Mouse (Mus musculus) MEL (cell line): ENCODE data around the gene Atp5b. TPM values are rescaled to one million over a fixed set of nuclear protein-coding genes. Genes with fewer than 3 reads are reported as not detected.
A peak's percentile ranks its signal among the peaks of the same experiment; 100 is the strongest.

Experiments
- DNase-seq: peaks from one replicate; pipeline ENCODE4 v3.0.0; 2011; ENCODE audit warnings: low read depth, low spot score
- H3K27ac ChIP-seq: 2 replicates; pipeline ENCODE4 v1.5.1; 2012; ENCODE audit warnings: low read depth, mild to moderate bottlenecking, control low read depth, low read length, moderate library complexity; ENCODE audit not compliant: control insufficient read depth
- H3K27me3 ChIP-seq, 2 experiments: fragments of 150-350 bp in 1 of 2; sonication (generic) in 1 of 2; 2 replicates each; pipeline ENCODE4 v1.6.1; 2012; ENCODE audit warnings: low read length in 2 of 2, mild to moderate bottlenecking in 2 of 2, improper control_type of control experiment in 1 of 2, moderate library complexity in 1 of 2; ENCODE audit not compliant: insufficient read depth in 2 of 2, control insufficient read depth in 1 of 2
- H3K36me3 ChIP-seq, 2 experiments: 2 replicates each; pipeline ENCODE4 v1.6.1; 2012 to 2014; ENCODE audit warnings: low read length in 2 of 2, improper control_type of control experiment in 1 of 2, inconsistent platforms in 1 of 2, mild to moderate bottlenecking in 1 of 2; ENCODE audit not compliant: insufficient read depth in 2 of 2, control insufficient read depth in 1 of 2
- H3K4me1 ChIP-seq, 2 experiments: fragments of 150-350 bp in 1 of 2; sonication (generic) in 1 of 2; 2 replicates each; pipeline ENCODE4 v1.6.1; 2012; ENCODE audit warnings: low read length in 2 of 2, improper control_type of control experiment in 1 of 2, mild to moderate bottlenecking in 1 of 2; ENCODE audit not compliant: insufficient read depth in 2 of 2, control insufficient read depth in 1 of 2
- H3K4me3 ChIP-seq, 2 experiments: fragments of 150-350 bp in 1 of 2; sonication (generic) in 1 of 2; 2 replicates each; pipeline ENCODE4 v1.5.1; 2012; ENCODE audit warnings: low read depth in 2 of 2, low read length in 2 of 2, mild to moderate bottlenecking in 2 of 2, moderate library complexity in 2 of 2, control low read depth in 1 of 2, improper control_type of control experiment in 1 of 2; ENCODE audit not compliant: control insufficient read depth in 1 of 2, insufficient read depth in 1 of 2
- H3K79me2 ChIP-seq: 2 replicates; pipeline ENCODE4 v1.6.1; 2012; ENCODE audit warnings: mild to moderate bottlenecking, low read length, moderate library complexity; ENCODE audit not compliant: control insufficient read depth, poor library complexity, insufficient read depth
- H3K9ac ChIP-seq: 2 replicates; pipeline ENCODE4 v1.6.1; 2012; ENCODE audit warnings: low read depth, mild to moderate bottlenecking, control low read depth, low read length, moderate library complexity; ENCODE audit not compliant: control insufficient read depth, poor library complexity, severe bottlenecking
- H3K9me3 ChIP-seq: fragments of 150-350 bp; sonication (generic); replicated peaks from 2 replicates; pipeline ENCODE4 v1.6.1; 2012; ENCODE audit warnings: mild to moderate bottlenecking, low read length, improper control_type of control experiment, moderate library complexity; ENCODE audit not compliant: insufficient read depth
- CHD1 ChIP-seq: IDR thresholded peaks from 2 replicates; pipeline ENCODE4 v1.6.1; 2012; ENCODE audit warnings: low read depth, mild to moderate bottlenecking, inconsistent platforms, low read length, improper control_type of control experiment
- CHD2 ChIP-seq: IDR thresholded peaks from 2 replicates; pipeline ENCODE4 v1.6.1; 2011; ENCODE audit warnings: low read length, improper control_type of control experiment
- CTCF ChIP-seq, 3 experiments: IDR thresholded peaks in 2 of 3; conservative IDR thresholded peaks in 1 of 3; 2 replicates each; pipeline ENCODE4 v1.5.1; 2011 to 2012; ENCODE audit warnings: low read length in 3 of 3, low read depth in 2 of 3, mild to moderate bottlenecking in 2 of 3, improper control_type of control experiment in 1 of 3, inconsistent platforms in 1 of 3, mixed read lengths in 1 of 3, moderate library complexity in 1 of 3; ENCODE audit not compliant: control insufficient read depth in 1 of 3, insufficient read depth in 1 of 3, poor library complexity in 1 of 3, severe bottlenecking in 1 of 3
- ELF1 ChIP-seq: IDR thresholded peaks from 2 replicates; pipeline ENCODE4 v1.6.1; 2014; ENCODE audit warnings: low read depth, mild to moderate bottlenecking, inconsistent platforms, low read length, improper control_type of control experiment, moderate library complexity
- ETS1 ChIP-seq: IDR thresholded peaks from 2 replicates; pipeline ENCODE4 v1.6.1; 2012; ENCODE audit warnings: low read depth, mild to moderate bottlenecking, inconsistent platforms, low read length, improper control_type of control experiment, moderate library complexity
- GABPA ChIP-seq: IDR thresholded peaks from 2 replicates; pipeline ENCODE4 v1.6.1; 2012; ENCODE audit warnings: low read depth, mild to moderate bottlenecking, inconsistent platforms, low read length, improper control_type of control experiment, moderate library complexity
- HCFC1 ChIP-seq: IDR thresholded peaks from 2 replicates; pipeline ENCODE4 v1.6.1; 2012; ENCODE audit warnings: low read depth, mild to moderate bottlenecking, inconsistent platforms, low read length, improper control_type of control experiment, moderate library complexity
- JUND ChIP-seq: IDR thresholded peaks from 2 replicates; pipeline ENCODE4 v1.6.1; 2011; ENCODE audit warnings: low read depth, mild to moderate bottlenecking, improper control_type of control experiment, low read length
- KAT2A ChIP-seq: conservative IDR thresholded peaks from 2 replicates; pipeline ENCODE4 v1.6.1; 2012; ENCODE audit warnings: low read depth, low read length, improper control_type of control experiment, inconsistent platforms
- MAX ChIP-seq: IDR thresholded peaks from 2 replicates; pipeline ENCODE4 v1.6.1; 2011; ENCODE audit warnings: low read length, improper control_type of control experiment
- MAZ ChIP-seq: IDR thresholded peaks from 2 replicates; pipeline ENCODE4 v1.6.1; 2012; ENCODE audit warnings: low read depth, mild to moderate bottlenecking, inconsistent platforms, low read length, improper control_type of control experiment
- MYB ChIP-seq: IDR thresholded peaks from 2 replicates; pipeline ENCODE4 v1.6.1; 2011; ENCODE audit warnings: mild to moderate bottlenecking, low read depth, low read length, improper control_type of control experiment
- MYC ChIP-seq: IDR thresholded peaks from 2 replicates; pipeline ENCODE4 v1.6.1; 2011; ENCODE audit warnings: low read depth, mild to moderate bottlenecking, low read length, improper control_type of control experiment, moderate library complexity
- NELFE ChIP-seq: IDR thresholded peaks from 2 replicates; pipeline ENCODE4 v1.6.1; 2011; ENCODE audit warnings: low read depth, low read length, improper control_type of control experiment
- NRF1 ChIP-seq: IDR thresholded peaks from 2 replicates; pipeline ENCODE4 v1.6.1; 2014; ENCODE audit warnings: low read depth, mild to moderate bottlenecking, inconsistent platforms, low read length, improper control_type of control experiment, moderate library complexity; ENCODE audit not compliant: poor library complexity, insufficient read depth, severe bottlenecking
- POLR2A ChIP-seq, 2 experiments: IDR thresholded peaks; 2 replicates each; pipeline ENCODE4 v1.6.1; 2011 to 2012; ENCODE audit warnings: low read length in 2 of 2, mild to moderate bottlenecking in 2 of 2, control low read depth in 1 of 2, improper control_type of control experiment in 1 of 2, low read depth in 1 of 2, moderate library complexity in 1 of 2; ENCODE audit not compliant: control insufficient read depth in 1 of 2, insufficient read depth in 1 of 2, poor library complexity in 1 of 2
- POLR2AphosphoS2 ChIP-seq: IDR thresholded peaks from 2 replicates; pipeline ENCODE4 v1.6.1; 2011; ENCODE audit warnings: low read length, improper control_type of control experiment
- RAD21 ChIP-seq: IDR thresholded peaks from 2 replicates; pipeline ENCODE4 v1.6.1; 2011; ENCODE audit warnings: mild to moderate bottlenecking, low read depth, low read length, improper control_type of control experiment
- RCOR1 ChIP-seq: IDR thresholded peaks from 2 replicates; pipeline ENCODE4 v1.6.1; 2012; ENCODE audit warnings: low read depth, mild to moderate bottlenecking, inconsistent platforms, low read length, improper control_type of control experiment
- SMC3 ChIP-seq: IDR thresholded peaks from 2 replicates; pipeline ENCODE4 v1.6.1; 2011; ENCODE audit warnings: low read depth, low read length, improper control_type of control experiment
- TAL1 ChIP-seq: IDR thresholded peaks from 2 replicates; pipeline ENCODE4 v1.6.1; 2012; ENCODE audit warnings: mild to moderate bottlenecking, inconsistent platforms, low read length, moderate library complexity, mixed read lengths
- TBP ChIP-seq: IDR thresholded peaks from 2 replicates; pipeline ENCODE4 v1.8.0; 2011; ENCODE audit warnings: low read depth, low read length, improper control_type of control experiment
- TCF12 ChIP-seq: IDR thresholded peaks from 2 replicates; pipeline ENCODE4 v1.6.1; 2014; ENCODE audit warnings: low read depth, mild to moderate bottlenecking, inconsistent platforms, low read length, improper control_type of control experiment, moderate library complexity
- UBTF ChIP-seq: IDR thresholded peaks from 2 replicates; pipeline ENCODE4 v1.6.1; 2012; ENCODE audit warnings: low read depth, mild to moderate bottlenecking, inconsistent platforms, low read length, improper control_type of control experiment, moderate library complexity, borderline replicate concordance; ENCODE audit not compliant: insufficient read depth
- USF2 ChIP-seq, 2 experiments: IDR thresholded peaks; 2 replicates each; pipeline ENCODE4 v1.6.1; 2011 to 2012; ENCODE audit warnings: improper control_type of control experiment in 2 of 2, low read length in 2 of 2, borderline replicate concordance in 1 of 2, inconsistent platforms in 1 of 2, low read depth in 1 of 2, mild to moderate bottlenecking in 1 of 2; ENCODE audit not compliant: insufficient read depth in 1 of 2
- ZC3H11A ChIP-seq: IDR thresholded peaks from 2 replicates; pipeline ENCODE4 v1.6.1; 2012; ENCODE audit warnings: low read depth, mild to moderate bottlenecking, inconsistent platforms, low read length, improper control_type of control experiment
- ZMIZ1 ChIP-seq: IDR thresholded peaks from 2 replicates; pipeline ENCODE4 v1.6.1; 2012; ENCODE audit warnings: low read depth, mild to moderate bottlenecking, inconsistent platforms, low read length, improper control_type of control experiment, moderate library complexity
- ZNF384 ChIP-seq: IDR thresholded peaks from 2 replicates; pipeline ENCODE4 v1.6.1; 2012; ENCODE audit warnings: low read depth, mild to moderate bottlenecking, inconsistent platforms, low read length, improper control_type of control experiment
- polyA plus RNA-seq, 2 experiments: library from polyadenylated mRNA; stranded (reverse) in 1 of 2; unstranded in 1 of 2; fragments of >175 nt in 1 of 2; fragments of >200 nt in 1 of 2; gene quantifications; 2 replicates each; pipeline versions ENCODE4 v1.2.1 to v1.2.4; 2012; ENCODE audit warnings: low replicate concordance in 2 of 2, low read depth in 1 of 2; ENCODE audit not compliant: insufficient read length in 2 of 2, insufficient read depth in 1 of 2, missing spikeins in 1 of 2
- total RNA-seq: library from RNA; depleted of rRNA; stranded (reverse); fragments of 300-350 nt; gene quantifications from 2 replicates; pipeline ENCODE4 v1.2.3, GENCODE M21; 2012

Atp5b gene
- total and polyA plus RNA-seq, 3 experiments: 545 to 2,318 (median 2,164) TPM

- H3K27me3 ChIP-seq: no peaks in the 10 kb centered on the region
- H3K4me3 ChIP-seq: peak within 1 kb of the TSS; percentile 80 to 94
- H3K9me3 ChIP-seq: no peaks in the 10 kb centered on the region
- H3K36me3 ChIP-seq: peaks cover 2 to 32% of the 10 kb centered on the region in 2 experiments; a peak in 3 of 4 replicates
- peaks cover 51% of the 10 kb centered on the region for H3K79me2 ChIP-seq
- DNase-seq: peak; percentile 97
- peak within 1 kb of the TSS; percentile 93 for H3K9ac ChIP-seq
- peak within 1 kb of the TSS; percentile 90 for H3K27ac ChIP-seq
- no peak for TF ChIP-seq SMC3
- TF ChIP-seq MYB: no peak
- no peak for TF ChIP-seq RAD21
- no peak for TF ChIP-seq ELF1
- no peak for TF ChIP-seq TAL1
- peak; percentile 36; the same call in 1 of the 2 replicates for TF ChIP-seq POLR2AphosphoS2
- TF ChIP-seq HCFC1: peak; percentile 75
- TF ChIP-seq KAT2A: peak; percentile 15; the same call in 1 of the 2 replicates
- TF ChIP-seq UBTF: peak; percentile 61; the same call in 1 of the 2 replicates
- peak; percentile 16; the same call in 1 of the 2 replicates for TF ChIP-seq MAZ
- TF ChIP-seq GABPA: 0 out of 2 replicates have a peak, but pooled peaks have one; percentile 19
- TF ChIP-seq ETS1: no peak; the same call in 1 of the 2 replicates
- peak; percentile 10; the same call in 1 of the 2 replicates for TF ChIP-seq ZMIZ1
- TF ChIP-seq CTCF (IDR thresholded peaks at IDR 0.05 in 2 of 3, conservative IDR thresholded peaks at IDR 0.05 in 1 of 3; ENCODE audit: control insufficient read depth in 1 of 3, insufficient read depth in 1 of 3, low read depth in 2 of 3, low read length in 3 of 3, poor library complexity in 1 of 3, severe bottlenecking in 1 of 3): no peak
- TF ChIP-seq POLR2A (IDR thresholded peaks at IDR 0.05; ENCODE audit: control insufficient read depth in 1 of 2, insufficient read depth in 1 of 2, low read depth in 1 of 2, low read length in 2 of 2, poor library complexity in 1 of 2): peak; percentile 90
- peak; percentile 80 for TF ChIP-seq CHD2
- TF ChIP-seq NELFE: peak; percentile 75
- peak; percentile 85 for TF ChIP-seq NRF1
- peak; percentile 61 for TF ChIP-seq TBP
- H3K4me1 ChIP-seq: peaks cover 13 to 14% of the 10 kb centered on the region in 2 experiments
Measured at GRCm38 (mm10) chr10:128058601-128059151, 24.4 kb upstream of the Atp5b start, which contains the start of gene Ptges3. Gene Ptges3, plus strand, starts transcription at chr10:128058954.

GRCm38 (mm10) chr10:128059207-128059981 is 23.7 kb upstream of the Atp5b start:
- Histone ChIP-seq H3K36me3 (peaks cover 5 to 38% of the 10 kb centered on the region in 2 experiments; a peak in 3 of 4 replicates), H3K79me2 (peaks cover 58% of the 10 kb centered on the region), H3K4me3 (peak overlapping the region; percentile 76 to 94), H3K4me1 (peaks cover 16 to 17% of the 10 kb centered on the region in 2 experiments), H3K9me3 (no peaks in the 10 kb centered on the region), H3K27ac (peak overlapping the region; percentile 70), H3K27me3 (no peaks in the 10 kb centered on the region), H3K9ac (peak overlapping the region; percentile 89)
- DNase-seq: peak; percentile 85
- 0 out of 2 replicates have a peak, but pooled peaks have one; percentile 21 for TF ChIP-seq TCF12
- TF ChIP-seq ZNF384: 0 out of 2 replicates have a peak, but pooled peaks have one; percentile 16
- TF ChIP-seq RAD21: no peak
- peak; percentile 61 for TF ChIP-seq HCFC1
- 0 out of 2 replicates have a peak, but pooled peaks have one; percentile 12 for TF ChIP-seq ELF1
- peak; percentile 96 for TF ChIP-seq CHD1
- no peak for TF ChIP-seq JUND
- TF ChIP-seq MAX: peak; percentile 94
- TF ChIP-seq USF2 (IDR thresholded peaks at IDR 0.05; ENCODE audit: borderline replicate concordance in 1 of 2, insufficient read depth in 1 of 2, low read depth in 1 of 2, low read length in 2 of 2): no peak
- TF ChIP-seq POLR2AphosphoS2: peak; percentile 26; the same call in 1 of the 2 replicates
- TF ChIP-seq TBP: 0 out of 2 replicates have a peak, but pooled peaks have one; percentile 17
- no peak for TF ChIP-seq RCOR1
- TF ChIP-seq ZC3H11A: no peak
- peak; percentile 86; the same call in 1 of the 2 replicates for TF ChIP-seq MYC
- TF ChIP-seq POLR2A (IDR thresholded peaks at IDR 0.05; ENCODE audit: control insufficient read depth in 1 of 2, insufficient read depth in 1 of 2, low read depth in 1 of 2, low read length in 2 of 2, poor library complexity in 1 of 2): peak in 1 of 2 experiments; percentile 10; a peak in 2 of 4 replicates
- no peak for TF ChIP-seq CHD2
